Mouse (Mus musculus): ENCODE measurements around the gene Per2. TPM values are rescaled to one million over a fixed set of nuclear protein-coding genes. Genes with fewer than 3 reads are reported as not detected.
"Not testable (repeated sequence)": the region's sequence is repeated elsewhere in the genome, so short reads cannot be mapped to it uniquely, and the experiment has no call there.

The Per2 gene
- polyA plus RNA-seq, 1 experiment from 2014 or later: 8.2 TPM

DNA sequence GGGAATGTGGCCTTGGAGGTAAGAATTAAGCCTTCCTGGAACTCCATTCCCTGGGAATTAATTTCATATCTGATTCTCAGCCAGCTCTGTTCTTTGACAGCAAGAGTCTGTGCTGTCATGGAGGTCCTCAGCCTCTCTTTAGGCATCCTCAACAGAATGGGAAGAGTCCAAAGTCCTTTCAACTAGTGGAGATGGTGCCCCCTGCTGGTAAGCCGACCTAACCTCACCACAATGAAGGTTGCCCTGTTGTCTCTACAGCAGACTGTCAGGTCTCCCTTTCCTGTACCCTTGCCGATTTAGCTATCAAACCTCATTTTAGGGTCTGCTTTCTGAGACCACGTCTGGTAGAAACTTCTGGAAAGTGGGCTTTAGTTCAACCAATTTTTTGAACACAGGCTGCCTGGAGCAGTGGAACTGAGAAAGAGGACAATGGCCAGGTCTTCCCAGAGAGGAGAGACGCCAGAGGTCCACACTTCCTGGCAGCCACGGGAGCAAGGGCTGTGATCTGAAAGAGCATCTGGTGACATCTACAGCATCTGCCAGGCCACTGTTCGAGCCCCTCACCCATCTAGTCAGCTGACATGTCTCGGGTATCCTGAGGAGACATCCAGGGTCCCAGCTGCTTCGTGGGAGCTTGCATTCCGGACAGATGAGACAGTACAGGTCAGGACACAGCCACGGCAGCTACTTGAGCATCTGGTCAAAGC, 24.3 kb upstream of the Per2 start:
- Histone ChIP-seq H3K27ac (no peak overlapping the region), H3K36me3 (no peaks in the 10 kb centered on the region), H3K9me3 (peaks cover 3% of the 10 kb centered on the region; the same call in 1 of the 2 replicates), H3K4me1 (peaks cover 6% of the 10 kb centered on the region; the same call in 1 of the 2 replicates), H3K4me2 (no peak overlapping the region), H3K9ac (no peak overlapping the region), H3K27me3 (no peaks in the 10 kb centered on the region), H3K4me3 (no peak overlapping the region)
- 33% methylated on average over 10 of the region's 10 CpGs for WGBS
- peak; percentile 74; the same call in 1 of the 2 replicates for ATAC-seq (ENCODE audit: borderline replicate concordance, extremely low read depth, low FRiP score, low TSS enrichment)

- peak; percentile 23; the same call in 1 of the 2 replicates for ATAC-seq (ENCODE audit: borderline replicate concordance, extremely low read depth, low FRiP score, low TSS enrichment)
- Histone ChIP-seq H3K27ac (no peak overlapping the region), H3K9ac (no peak overlapping the region), H3K9me3 (peaks cover 3% of the 10 kb centered on the region; the same call in 1 of the 2 replicates), H3K4me2 (no peak overlapping the region), H3K27me3 (no peaks in the 10 kb centered on the region), H3K4me1 (peaks cover 6% of the 10 kb centered on the region; the same call in 1 of the 2 replicates), H3K36me3 (no peaks in the 10 kb centered on the region), H3K4me3 (no peak overlapping the region)
- 55% methylated on average over 7 of the region's 7 CpGs for WGBS
Measured at GRCm38 (mm10) chr1:91482616-91483211, 23.6 kb upstream of the Per2 start.

DNA sequence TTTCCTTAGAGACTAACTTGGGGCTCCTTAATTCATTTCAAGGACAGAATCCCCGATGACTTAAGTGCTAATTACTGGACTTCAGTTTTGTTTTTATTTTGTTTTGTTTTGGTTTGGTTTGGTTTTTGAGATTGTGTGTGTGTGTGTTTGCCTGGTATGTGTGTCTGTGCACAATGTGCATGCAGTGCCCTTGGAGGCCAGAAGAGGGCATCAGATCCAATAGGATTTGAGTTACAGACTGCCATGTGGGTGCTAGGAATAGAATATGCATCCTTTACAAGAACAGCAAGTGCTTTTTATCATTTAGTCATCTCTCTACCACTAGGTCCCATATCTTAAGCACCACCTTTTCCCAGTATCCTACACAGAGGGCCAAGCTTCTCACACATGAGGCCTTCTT, 19.8 kb upstream of the Per2 start:
- ATAC-seq (ENCODE audit: borderline replicate concordance, extremely low read depth, low FRiP score, low TSS enrichment): no peak
- WGBS: 100% methylated on average over 1 of the region's 1 CpGs
- Histone ChIP-seq H3K9me3 (peaks cover 3% of the 10 kb centered on the region; the same call in 1 of the 2 replicates), H3K36me3 (no peaks in the 10 kb centered on the region), H3K4me2 (no peak overlapping the region), H3K4me1 (peaks cover 6% of the 10 kb centered on the region; the same call in 1 of the 2 replicates), H3K9ac (no peak overlapping the region), H3K4me3 (no peak overlapping the region), H3K27me3 (no peaks in the 10 kb centered on the region), H3K27ac (no peak overlapping the region)

GRCm38 (mm10) chr1:91478145-91478544, 19.0 kb upstream of the Per2 start:
- not testable (repeated sequence) for H3K4me3 ChIP-seq; ATAC-seq (ENCODE audit: borderline replicate concordance, extremely low read depth, low FRiP score, low TSS enrichment)
- 94% methylated on average over 13 of the region's 13 CpGs for WGBS

DNA sequence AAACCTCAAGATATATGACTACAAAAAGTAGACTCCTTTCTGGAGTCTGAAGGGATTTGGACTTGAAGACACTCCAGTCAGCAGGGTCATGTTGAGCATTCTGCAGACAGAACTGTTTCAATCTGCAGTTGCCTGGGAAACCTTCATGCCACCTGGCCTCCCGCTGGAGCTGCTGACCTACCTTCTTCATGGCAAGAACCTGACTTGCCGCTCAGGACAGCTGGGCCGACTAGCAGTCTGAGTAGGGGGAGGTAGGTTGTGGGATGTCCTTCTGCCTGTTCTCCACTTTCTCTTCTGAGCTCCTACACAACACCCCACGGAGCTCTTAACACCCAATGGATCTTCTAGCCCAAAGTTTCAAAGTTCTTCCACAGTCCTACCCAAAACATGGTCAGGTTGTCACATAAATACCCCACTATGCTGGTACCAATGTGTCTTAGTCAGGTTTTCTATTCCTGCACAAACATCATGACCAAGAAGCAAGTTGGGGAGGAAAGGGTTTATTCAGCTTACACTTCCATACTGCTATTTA, 10.8 kb upstream of the Per2 start:
- no peaks in the 10 kb centered on the region for H3K27me3 ChIP-seq
- no peaks in the 10 kb centered on the region for H3K36me3 ChIP-seq
- H3K4me2 ChIP-seq: no peak overlapping the region
- no peak overlapping the region for H3K4me3 ChIP-seq
- ATAC-seq (ENCODE audit: borderline replicate concordance, extremely low read depth, low FRiP score, low TSS enrichment): no peak
- no peak overlapping the region for H3K27ac ChIP-seq
- WGBS: 68% methylated on average over 4 of the region's 4 CpGs
- H3K4me1 ChIP-seq: peaks cover 7% of the 10 kb centered on the region; the same call in 1 of the 2 replicates
- no peak overlapping the region for H3K9ac ChIP-seq
- H3K9me3 ChIP-seq: no peaks in the 10 kb centered on the region

More at GRCm38 (mm10) chr1:91478145-91478544, 19.0 kb upstream of the Per2 start:
- H3K4me1 ChIP-seq, H3K9ac ChIP-seq, H3K4me2 ChIP-seq, H3K27ac ChIP-seq, H3K27me3 ChIP-seq, H3K9me3 ChIP-seq, H3K36me3 ChIP-seq: not testable (repeated sequence)

DNA sequence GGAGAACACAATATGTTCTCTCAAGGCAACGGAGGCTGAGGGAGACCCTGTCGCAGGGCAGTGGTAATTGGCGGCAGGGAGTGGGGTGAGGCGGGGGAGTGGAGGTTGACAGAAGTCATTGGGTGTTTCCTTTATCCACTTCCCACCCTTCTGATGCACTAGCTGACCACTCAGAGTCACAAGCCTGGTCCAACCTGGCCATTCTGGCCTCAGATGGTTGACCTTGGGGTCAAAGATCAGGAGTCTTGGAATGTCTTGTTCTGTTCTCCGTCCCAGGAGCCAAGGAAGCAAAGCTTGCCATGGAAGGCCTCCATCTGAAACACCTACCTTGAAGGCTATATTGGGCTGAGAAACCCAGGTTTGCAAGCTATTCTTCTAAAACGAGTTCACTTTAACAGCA, 7.1 kb upstream of the Per2 start:
- ATAC-seq (ENCODE audit: borderline replicate concordance, extremely low read depth, low FRiP score, low TSS enrichment): no peak
- peak overlapping the region; percentile 66 for H3K27ac ChIP-seq
- H3K36me3 ChIP-seq: no peaks in the 10 kb centered on the region
- peaks cover 12% of the 10 kb centered on the region for H3K4me1 ChIP-seq
- H3K9me3 ChIP-seq: no peaks in the 10 kb centered on the region
- H3K9ac ChIP-seq: no peak overlapping the region
- H3K27me3 ChIP-seq: no peaks in the 10 kb centered on the region
- 76% methylated on average over 6 of the region's 6 CpGs for WGBS
- H3K4me3 ChIP-seq: no peak overlapping the region
- H3K4me2 ChIP-seq: no peak overlapping the region

DNA sequence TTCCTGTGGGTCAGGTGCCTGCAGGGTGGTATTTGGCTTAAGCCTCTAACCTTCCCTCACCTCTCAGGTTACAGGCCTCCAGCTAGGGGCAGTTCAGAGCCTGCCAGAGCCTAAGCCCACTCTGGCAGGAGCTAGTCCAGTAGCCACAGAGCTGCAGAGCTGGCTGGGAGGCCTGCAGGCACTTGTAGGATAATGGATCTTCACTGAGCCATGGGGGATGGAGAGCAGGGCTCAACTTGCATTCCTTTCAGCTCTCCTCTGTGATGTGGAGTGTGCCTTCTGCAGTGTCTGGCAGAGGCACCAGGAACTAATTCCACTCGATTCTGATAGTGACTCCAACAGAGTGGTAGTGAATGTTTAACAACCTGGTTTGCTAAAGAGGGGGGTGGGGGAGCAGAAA, 6.1 kb upstream of the Per2 start:
- Histone ChIP-seq H3K27ac (peak overlapping the region; percentile 78), H3K4me1 (peaks cover 12% of the 10 kb centered on the region), H3K9ac (no peak overlapping the region), H3K27me3 (no peaks in the 10 kb centered on the region), H3K36me3 (no peaks in the 10 kb centered on the region), H3K4me3 (no peak overlapping the region), H3K9me3 (no peaks in the 10 kb centered on the region), H3K4me2 (no peak overlapping the region)
- ATAC-seq (ENCODE audit: borderline replicate concordance, extremely low read depth, low FRiP score, low TSS enrichment): peak; percentile 57
- 19% methylated on average over 1 of the region's 1 CpGs for WGBS

DNA sequence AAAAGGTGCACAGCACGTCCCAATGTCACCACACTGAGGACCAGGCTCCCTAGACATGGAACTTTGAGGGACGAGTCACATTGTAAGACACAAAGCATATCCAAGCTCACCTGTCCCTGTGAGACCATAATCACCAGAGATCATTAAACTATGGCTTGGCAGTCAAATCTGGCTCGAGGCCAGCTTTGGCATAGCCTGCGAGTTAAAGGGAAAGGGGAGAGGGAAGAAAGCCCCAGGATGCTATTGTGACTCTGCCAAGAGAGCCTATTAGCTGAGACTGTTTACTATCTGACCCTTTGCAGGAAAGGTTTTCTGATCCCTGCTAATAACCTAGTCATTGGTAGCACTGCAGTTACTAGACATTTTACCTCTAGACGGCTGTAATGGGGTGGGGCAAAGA, 5.3 kb upstream of the Per2 start:
- Histone ChIP-seq H3K27me3 (no peaks in the 10 kb centered on the region), H3K4me1 (peaks cover 19% of the 10 kb centered on the region), H3K4me2 (no peak overlapping the region), H3K9ac (no peak overlapping the region), H3K4me3 (no peak overlapping the region), H3K9me3 (no peaks in the 10 kb centered on the region), H3K36me3 (no peaks in the 10 kb centered on the region), H3K27ac (peak overlapping the region; percentile 78)
- 42% methylated on average over 5 of the region's 5 CpGs for WGBS
- no peak for ATAC-seq (ENCODE audit: borderline replicate concordance, extremely low read depth, low FRiP score, low TSS enrichment)

- Histone ChIP-seq H3K27ac (no peak overlapping the region), H3K9ac (no peak overlapping the region), H3K27me3 (no peaks in the 10 kb centered on the region), H3K9me3 (no peaks in the 10 kb centered on the region), H3K4me1 (peaks cover 20% of the 10 kb centered on the region), H3K4me2 (no peak overlapping the region), H3K36me3 (no peaks in the 10 kb centered on the region), H3K4me3 (no peak overlapping the region)
- ATAC-seq (ENCODE audit: borderline replicate concordance, extremely low read depth, low FRiP score, low TSS enrichment): no peak
- WGBS: 86% methylated on average over 13 of the region's 13 CpGs
Measured at GRCm38 (mm10) chr1:91463336-91463995, 4.3 kb upstream of the Per2 start.

- Histone ChIP-seq H3K4me1 (peaks cover 43% of the 10 kb centered on the region), H3K9ac (no peak overlapping the region), H3K4me3 (no peak overlapping the region), H3K27ac (no peak overlapping the region), H3K27me3 (no peaks in the 10 kb centered on the region), H3K36me3 (no peaks in the 10 kb centered on the region), H3K9me3 (no peaks in the 10 kb centered on the region), H3K4me2 (no peak overlapping the region)
- 30% methylated on average over 4 of the region's 4 CpGs for WGBS
- ATAC-seq (ENCODE audit: borderline replicate concordance, extremely low read depth, low FRiP score, low TSS enrichment): no peak
Measured at GRCm38 (mm10) chr1:91460564-91460963, 1.4 kb upstream of the Per2 start.

- 23% methylated on average over 7 of the region's 7 CpGs for WGBS
- no peaks in the 10 kb centered on the region for H3K27me3 ChIP-seq
- no peak for ATAC-seq (ENCODE audit: borderline replicate concordance, extremely low read depth, low FRiP score, low TSS enrichment)
- peak overlapping the region; percentile 78 for H3K4me2 ChIP-seq
- H3K36me3 ChIP-seq: no peaks in the 10 kb centered on the region
- H3K9me3 ChIP-seq: no peaks in the 10 kb centered on the region
- H3K27ac ChIP-seq: peak overlapping the region; percentile 62; the same call in 1 of the 2 replicates
- no peak overlapping the region for H3K9ac ChIP-seq
- H3K4me3 ChIP-seq: 0 out of 2 replicates have a peak overlapping the region, but pooled peaks have one; percentile 79
- H3K4me1 ChIP-seq: peaks cover 48% of the 10 kb centered on the region
Measured at GRCm38 (mm10) chr1:91460069-91460468, 945 bp upstream of the Per2 start.
